Mouse (Mus musculus): ENCODE data around the gene Kif5a. TPM values are rescaled to one million over a fixed set of nuclear protein-coding genes. Genes with fewer than 3 reads are reported as not detected.

Gene Kif5a
- polyA plus RNA-seq, 1 experiment from 2014 or later: 7.8 TPM

- peak overlapping the region; percentile 83 for H3K4me2 ChIP-seq (replicated peaks; ENCODE audit: low read depth, low read length)
- peaks cover 41% of the 10 kb centered on the region for H3K36me3 ChIP-seq (ENCODE audit: control insufficient read depth, insufficient read depth, low read length)
- H3K9me3 ChIP-seq (ENCODE audit: control insufficient read depth, low read depth, low read length): no peaks in the 10 kb centered on the region
- H3K27ac ChIP-seq (ENCODE audit: low read length): peak overlapping the region; percentile 90
- peak overlapping the region; percentile 50 for H3K9ac ChIP-seq (replicated peaks; ENCODE audit: low read depth, low read length)
- 3% methylated on average over 19 of the region's 19 CpGs for WGBS
- no peaks in the 10 kb centered on the region for H3K27me3 ChIP-seq (ENCODE audit: control insufficient read depth, insufficient read depth, low read length)
- ATAC-seq (ENCODE audit: insufficient number of reproducible peaks, insufficient read depth, low FRiP score, low read depth): peak; percentile 30; the same call in 1 of the 2 replicates
- peaks cover 42% of the 10 kb centered on the region for H3K4me1 ChIP-seq (ENCODE audit: control insufficient read depth, insufficient read depth, low read length)
- peak overlapping the region; percentile 64 for H3K4me3 ChIP-seq (ENCODE audit: low read depth, low read length)
Measured at GRCm38 (mm10) chr10:127290930-127291880, 28.1 kb upstream of the Kif5a start.

DNA sequence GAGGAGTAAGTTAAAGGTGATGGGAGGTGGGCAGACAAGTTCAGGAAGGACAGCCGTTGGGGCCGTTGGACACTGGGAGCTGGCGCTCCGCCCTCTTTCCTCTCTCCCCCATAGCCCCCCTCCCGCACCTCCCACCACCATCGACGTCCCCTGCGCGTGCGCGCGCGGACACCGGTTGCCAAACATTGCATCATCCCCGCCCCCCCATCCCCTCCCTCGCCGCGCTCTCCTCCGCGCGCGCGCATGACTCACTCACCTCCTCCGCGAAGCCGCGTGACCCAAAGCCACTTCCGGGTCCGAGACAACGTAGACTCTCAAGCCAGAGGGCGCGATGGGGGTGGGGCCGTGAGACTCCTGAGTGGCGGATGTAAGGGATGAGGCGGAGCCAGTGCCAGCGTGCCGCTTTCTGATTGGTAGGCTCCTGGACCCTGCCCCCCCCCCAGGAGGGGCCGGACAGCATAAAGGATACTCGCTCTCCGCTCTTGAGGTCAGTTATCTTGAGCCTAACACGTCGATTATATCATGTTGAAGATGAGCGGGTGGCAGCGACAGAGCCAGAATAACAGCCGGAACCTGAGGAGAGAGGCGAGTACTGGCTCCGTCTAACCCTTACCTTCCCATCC lies 27.3 kb upstream of the Kif5a start:
- Histone ChIP-seq H3K9me3 (ENCODE audit: control insufficient read depth, low read depth, low read length) (no peaks in the 10 kb centered on the region), H3K36me3 (ENCODE audit: control insufficient read depth, insufficient read depth, low read length) (peaks cover 41% of the 10 kb centered on the region), H3K9ac (replicated peaks; ENCODE audit: low read depth, low read length) (peak overlapping the region; percentile 50), H3K4me2 (replicated peaks; ENCODE audit: low read depth, low read length) (peak overlapping the region; percentile 96), H3K27me3 (ENCODE audit: control insufficient read depth, insufficient read depth, low read length) (no peaks in the 10 kb centered on the region), H3K27ac (ENCODE audit: low read length) (peak overlapping the region; percentile 98), H3K4me3 (ENCODE audit: low read depth, low read length) (peak overlapping the region; percentile 64), H3K4me1 (ENCODE audit: control insufficient read depth, insufficient read depth, low read length) (peaks cover 48% of the 10 kb centered on the region)
- WGBS: under 1% methylated on average over 41 of the region's 47 CpGs
- ATAC-seq (ENCODE audit: insufficient number of reproducible peaks, insufficient read depth, low FRiP score, low read depth): peak; percentile 92

- H3K9me3 ChIP-seq (ENCODE audit: control insufficient read depth, low read depth, low read length): no peaks in the 10 kb centered on the region
- H3K36me3 ChIP-seq (ENCODE audit: control insufficient read depth, insufficient read depth, low read length): peaks cover 41% of the 10 kb centered on the region
- peak overlapping the region; percentile 54 for H3K9ac ChIP-seq (replicated peaks; ENCODE audit: low read depth, low read length)
- under 1% methylated on average over 15 of the region's 15 CpGs for WGBS
- H3K4me1 ChIP-seq (ENCODE audit: control insufficient read depth, insufficient read depth, low read length): peaks cover 49% of the 10 kb centered on the region
- peak overlapping the region; percentile 64 for H3K4me3 ChIP-seq (ENCODE audit: low read depth, low read length)
- H3K27me3 ChIP-seq (ENCODE audit: control insufficient read depth, insufficient read depth, low read length): no peaks in the 10 kb centered on the region
- peak overlapping the region; percentile 96 for H3K4me2 ChIP-seq (replicated peaks; ENCODE audit: low read depth, low read length)
- peak overlapping the region; percentile 98 for H3K27ac ChIP-seq (ENCODE audit: low read length)
- ATAC-seq (ENCODE audit: insufficient number of reproducible peaks, insufficient read depth, low FRiP score, low read depth): peak; percentile 11; the same call in 1 of the 2 replicates
Measured at GRCm38 (mm10) chr10:127289573-127290191, 26.5 kb upstream of the Kif5a start.

DNA sequence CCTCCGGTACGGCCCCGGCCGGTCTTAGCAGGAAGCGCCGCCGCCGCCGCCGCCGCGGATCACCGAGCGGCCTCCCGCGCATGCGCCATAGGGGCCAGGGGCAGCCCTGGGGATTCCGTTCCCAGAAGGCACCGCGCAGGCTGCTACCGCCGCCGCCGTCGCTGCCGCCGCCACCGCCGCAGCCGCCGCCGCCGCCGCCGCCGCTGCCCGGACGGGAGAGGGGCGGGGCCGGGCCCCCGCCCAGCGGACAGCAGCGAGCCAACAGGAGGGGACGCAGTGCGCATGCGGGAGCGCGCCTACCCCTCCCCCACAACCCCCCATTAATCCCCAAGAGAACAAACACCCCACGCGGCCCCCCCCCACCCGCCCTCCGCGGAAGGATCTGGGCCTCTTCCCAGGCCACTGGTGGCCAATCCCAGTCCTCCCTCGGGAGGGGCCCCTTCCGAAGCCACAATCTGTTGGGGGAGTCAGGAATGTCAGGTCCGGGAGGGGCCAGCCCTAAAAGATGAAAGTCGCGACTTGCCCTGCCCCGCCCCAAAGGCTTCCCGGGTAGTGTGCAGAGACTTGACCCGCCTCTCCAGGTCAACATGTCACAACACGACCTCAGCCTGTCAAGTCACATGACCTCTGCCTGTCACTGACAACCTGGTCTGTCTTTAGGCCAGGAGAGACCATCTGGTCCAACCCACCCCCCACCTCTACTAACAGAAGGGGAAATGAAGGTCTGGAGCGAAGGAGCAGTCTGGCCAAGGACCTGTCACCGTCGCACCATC lies 25.8 kb upstream of the Kif5a start, which contains the start of gene Mbd6:
Gene Mbd6, minus strand, starts transcription at position 219 of the 773 bp plus-strand sequence.
- Histone ChIP-seq H3K9ac (replicated peaks; ENCODE audit: low read depth, low read length) (peak within 1 kb of the TSS; percentile 54), H3K4me1 (ENCODE audit: control insufficient read depth, insufficient read depth, low read length) (peaks cover 49% of the 10 kb centered on the region), H3K36me3 (ENCODE audit: control insufficient read depth, insufficient read depth, low read length) (peaks cover 42% of the 10 kb centered on the region), H3K9me3 (ENCODE audit: control insufficient read depth, low read depth, low read length) (no peaks in the 10 kb centered on the region), H3K4me3 (ENCODE audit: low read depth, low read length) (peak within 1 kb of the TSS; percentile 64), H3K27ac (ENCODE audit: low read length) (peak within 1 kb of the TSS; percentile 98), H3K4me2 (replicated peaks; ENCODE audit: low read depth, low read length) (peak within 1 kb of the TSS; percentile 96), H3K27me3 (ENCODE audit: control insufficient read depth, insufficient read depth, low read length) (no peaks in the 10 kb centered on the region)
- WGBS: under 1% methylated on average over 33 of the region's 65 CpGs
- ATAC-seq (ENCODE audit: insufficient number of reproducible peaks, insufficient read depth, low FRiP score, low read depth): peak; percentile 20

DNA sequence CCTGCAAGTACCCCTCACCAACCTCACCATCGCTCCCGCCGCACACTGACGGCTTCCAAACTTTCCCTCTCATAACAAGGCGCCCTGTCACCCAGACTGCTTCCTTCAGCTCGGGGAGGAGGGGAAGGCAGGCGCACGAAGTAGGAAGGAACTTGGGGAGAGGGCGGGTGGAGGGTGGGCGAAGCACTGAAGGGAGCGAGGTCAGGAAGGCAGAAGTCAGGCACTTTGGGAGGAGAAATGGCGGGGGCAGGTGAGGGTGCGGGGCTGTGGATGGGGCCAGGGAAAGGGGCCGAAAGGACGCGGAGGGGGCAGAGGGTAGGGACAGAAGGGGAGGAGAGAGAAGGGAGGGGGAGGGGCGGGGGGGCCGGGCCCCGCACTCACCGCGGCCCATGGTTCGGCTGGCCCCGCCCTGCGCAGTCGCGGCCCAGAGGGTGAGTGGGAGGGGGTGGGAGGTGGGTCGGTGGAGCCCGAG lies 25.2 kb upstream of the Kif5a start:
- H3K4me2 ChIP-seq (replicated peaks; ENCODE audit: low read depth, low read length): peak overlapping the region; percentile 96
- peak overlapping the region; percentile 64 for H3K4me3 ChIP-seq (ENCODE audit: low read depth, low read length)
- H3K9me3 ChIP-seq (ENCODE audit: control insufficient read depth, low read depth, low read length): no peaks in the 10 kb centered on the region
- peak; percentile 19; the same call in 1 of the 2 replicates for ATAC-seq (ENCODE audit: insufficient number of reproducible peaks, insufficient read depth, low FRiP score, low read depth)
- 2% methylated on average over 28 of the region's 28 CpGs for WGBS
- no peaks in the 10 kb centered on the region for H3K27me3 ChIP-seq (ENCODE audit: control insufficient read depth, insufficient read depth, low read length)
- peak overlapping the region; percentile 54 for H3K9ac ChIP-seq (replicated peaks; ENCODE audit: low read depth, low read length)
- peak overlapping the region; percentile 98 for H3K27ac ChIP-seq (ENCODE audit: low read length)
- peaks cover 49% of the 10 kb centered on the region for H3K4me1 ChIP-seq (ENCODE audit: control insufficient read depth, insufficient read depth, low read length)
- peaks cover 44% of the 10 kb centered on the region for H3K36me3 ChIP-seq (ENCODE audit: control insufficient read depth, insufficient read depth, low read length)

DNA sequence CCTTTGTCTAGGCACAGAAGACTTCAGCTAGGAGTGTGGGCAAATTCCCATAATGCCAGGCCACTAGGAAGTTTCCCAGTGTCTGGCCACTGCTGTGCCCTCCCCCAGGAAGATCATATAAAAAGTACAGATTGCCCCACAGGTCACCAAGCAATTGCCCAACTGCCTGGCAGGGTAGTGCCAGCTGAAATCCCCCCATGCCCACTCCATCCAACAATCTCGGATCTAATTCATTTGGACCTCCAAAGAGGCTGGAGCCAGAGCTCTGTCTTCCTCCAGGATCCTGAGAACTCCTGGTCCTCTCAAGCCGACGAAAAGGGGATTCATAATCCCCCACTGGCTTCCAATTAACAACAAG lies 24.8 kb upstream of the Kif5a start:
- no peak for ATAC-seq (ENCODE audit: insufficient number of reproducible peaks, insufficient read depth, low FRiP score, low read depth)
- H3K27me3 ChIP-seq (ENCODE audit: control insufficient read depth, insufficient read depth, low read length): no peaks in the 10 kb centered on the region
- H3K4me3 ChIP-seq (ENCODE audit: low read depth, low read length): peak overlapping the region; percentile 64
- H3K4me1 ChIP-seq (ENCODE audit: control insufficient read depth, insufficient read depth, low read length): peaks cover 45% of the 10 kb centered on the region
- H3K27ac ChIP-seq (ENCODE audit: low read length): peak overlapping the region; percentile 98
- H3K4me2 ChIP-seq (replicated peaks; ENCODE audit: low read depth, low read length): peak overlapping the region; percentile 96
- H3K36me3 ChIP-seq (ENCODE audit: control insufficient read depth, insufficient read depth, low read length): peaks cover 45% of the 10 kb centered on the region
- no peaks in the 10 kb centered on the region for H3K9me3 ChIP-seq (ENCODE audit: control insufficient read depth, low read depth, low read length)
- 0% methylated on average over 3 of the region's 3 CpGs for WGBS
- peak overlapping the region; percentile 54 for H3K9ac ChIP-seq (replicated peaks; ENCODE audit: low read depth, low read length)

DNA sequence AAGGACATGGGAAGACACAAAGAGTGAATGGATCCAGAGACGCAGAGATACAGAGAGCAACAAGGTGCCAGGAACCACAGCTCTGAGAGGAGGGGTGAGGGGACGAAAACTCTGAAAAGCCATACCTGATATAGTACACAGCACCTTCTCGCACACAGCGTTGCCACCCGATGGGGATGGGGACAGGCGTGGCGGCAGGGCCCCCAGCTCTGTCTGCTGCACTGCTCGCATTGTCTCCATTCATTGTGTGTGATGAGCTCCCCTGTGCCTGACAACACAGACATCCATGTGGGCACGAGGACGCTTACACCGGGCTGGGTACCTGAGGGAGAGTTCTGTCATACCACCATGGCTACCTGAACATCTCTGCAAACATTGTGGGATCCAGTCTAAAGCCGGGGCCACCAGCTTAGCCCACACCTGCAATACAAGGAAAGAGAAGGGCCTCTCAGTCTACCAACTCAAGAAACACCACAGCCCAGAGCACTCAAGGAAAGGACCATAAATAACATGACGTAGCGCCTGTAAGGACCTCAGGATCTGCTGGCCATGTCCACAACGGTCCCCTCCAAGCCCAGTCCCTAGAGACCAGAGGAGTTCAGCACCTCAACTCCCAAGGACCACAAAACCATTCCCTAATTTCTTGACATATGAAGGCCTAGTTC lies 24.3 kb upstream of the Kif5a start:
- Histone ChIP-seq H3K4me1 (ENCODE audit: control insufficient read depth, insufficient read depth, low read length) (peaks cover 42% of the 10 kb centered on the region), H3K9ac (replicated peaks; ENCODE audit: low read depth, low read length) (peak overlapping the region; percentile 54), H3K4me3 (ENCODE audit: low read depth, low read length) (peak overlapping the region; percentile 64), H3K4me2 (replicated peaks; ENCODE audit: low read depth, low read length) (peak overlapping the region; percentile 96), H3K36me3 (ENCODE audit: control insufficient read depth, insufficient read depth, low read length) (peaks cover 51% of the 10 kb centered on the region), H3K9me3 (ENCODE audit: control insufficient read depth, low read depth, low read length) (no peaks in the 10 kb centered on the region), H3K27me3 (ENCODE audit: control insufficient read depth, insufficient read depth, low read length) (no peaks in the 10 kb centered on the region), H3K27ac (ENCODE audit: low read length) (peak overlapping the region; percentile 98; the same call in 1 of the 2 replicates)
- WGBS: 60% methylated on average over 15 of the region's 15 CpGs
- ATAC-seq (ENCODE audit: insufficient number of reproducible peaks, insufficient read depth, low FRiP score, low read depth): no peak
